Mouse (Mus musculus) liver, adult 2 months (tissue): Measurements from ENCODE around the gene Galk2.

Source experiments
- CTCF ChIP-seq: fragments of 200-500 bp; IDR thresholded peaks from 2 replicates; pipeline ENCODE4 v1.5.1; 2011; ENCODE audit warnings: low read depth, low read length, control low read depth
- POLR2A ChIP-seq: fragments of 200-500 bp; IDR thresholded peaks from 2 replicates; pipeline ENCODE4 v1.6.1; 2011; ENCODE audit warnings: low read length, control low read depth; ENCODE audit not compliant: insufficient read depth; ENCODE audit errors: extremely low read depth

DNA sequence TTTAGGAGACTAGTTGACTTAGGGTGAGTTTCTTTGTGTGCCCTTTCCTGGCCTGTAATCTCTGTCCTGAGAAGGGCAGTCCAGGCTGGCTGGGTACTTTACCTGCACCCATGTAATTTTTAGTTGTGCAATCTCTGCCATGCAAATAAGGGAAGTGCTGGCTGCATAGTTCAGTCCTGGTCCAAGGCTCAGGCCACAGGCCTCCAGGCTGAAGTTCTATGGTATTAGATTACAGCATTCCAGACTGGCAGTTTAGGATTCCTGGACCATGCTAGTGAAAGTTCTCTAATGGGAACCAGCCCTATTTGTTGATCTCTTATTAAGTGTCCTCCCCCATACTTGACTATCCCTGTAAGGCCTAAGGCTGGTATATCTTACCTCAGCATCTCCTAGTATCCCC, 73.8 kb downstream of the Galk2 start:
- TF ChIP-seq POLR2A (no peak), CTCF (no peak)
